Mouse (Mus musculus): ENCODE data around the gene Myo1b.
"Not testable (repeated sequence)": the region's sequence is repeated elsewhere in the genome, so short reads cannot be mapped to it uniquely, and the experiment has no call there.

The Myo1b gene

DNA sequence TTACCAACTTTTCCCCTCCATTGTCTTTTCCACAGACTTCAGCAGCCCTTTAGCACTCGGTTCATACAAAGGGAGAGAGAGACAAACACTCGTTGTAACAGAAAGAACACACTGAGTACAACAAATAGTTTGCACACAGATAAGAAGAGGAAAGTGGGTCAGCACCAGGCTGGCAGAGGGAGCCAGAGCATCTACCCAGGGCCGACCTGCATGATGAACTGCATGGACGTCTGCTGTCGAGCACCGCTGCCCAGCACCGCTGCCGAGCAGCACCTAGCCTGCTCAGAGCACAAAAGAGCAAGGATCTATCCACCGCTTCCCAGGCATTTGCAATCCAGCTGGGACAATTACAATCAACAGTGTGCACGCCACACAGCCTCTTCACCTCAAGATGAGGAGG is 19.9 kb downstream of the Myo1b start:
- no peak for DNase-seq (ENCODE audit: low read depth, low spot score)

DNA sequence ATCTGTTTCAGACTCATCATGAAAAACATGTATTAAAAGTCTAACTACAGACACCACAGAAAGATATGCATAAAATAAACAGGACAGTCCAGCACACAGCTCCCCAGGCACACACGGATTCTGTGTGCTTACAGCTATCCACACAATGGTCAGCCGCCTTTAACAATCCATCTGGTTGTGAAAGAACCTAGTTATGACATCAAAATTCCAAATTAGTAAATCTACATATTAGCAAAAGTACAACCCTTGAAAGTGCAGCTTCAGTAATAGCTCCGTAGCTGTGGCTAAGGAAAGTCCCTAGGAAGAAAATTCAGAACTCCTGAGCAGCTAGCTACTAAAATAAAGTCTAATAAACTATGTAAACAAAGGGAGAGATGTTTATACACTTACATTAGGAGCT is 21.1 kb downstream of the Myo1b start:
- no peak for DNase-seq (ENCODE audit: low read depth, low spot score)

DNA sequence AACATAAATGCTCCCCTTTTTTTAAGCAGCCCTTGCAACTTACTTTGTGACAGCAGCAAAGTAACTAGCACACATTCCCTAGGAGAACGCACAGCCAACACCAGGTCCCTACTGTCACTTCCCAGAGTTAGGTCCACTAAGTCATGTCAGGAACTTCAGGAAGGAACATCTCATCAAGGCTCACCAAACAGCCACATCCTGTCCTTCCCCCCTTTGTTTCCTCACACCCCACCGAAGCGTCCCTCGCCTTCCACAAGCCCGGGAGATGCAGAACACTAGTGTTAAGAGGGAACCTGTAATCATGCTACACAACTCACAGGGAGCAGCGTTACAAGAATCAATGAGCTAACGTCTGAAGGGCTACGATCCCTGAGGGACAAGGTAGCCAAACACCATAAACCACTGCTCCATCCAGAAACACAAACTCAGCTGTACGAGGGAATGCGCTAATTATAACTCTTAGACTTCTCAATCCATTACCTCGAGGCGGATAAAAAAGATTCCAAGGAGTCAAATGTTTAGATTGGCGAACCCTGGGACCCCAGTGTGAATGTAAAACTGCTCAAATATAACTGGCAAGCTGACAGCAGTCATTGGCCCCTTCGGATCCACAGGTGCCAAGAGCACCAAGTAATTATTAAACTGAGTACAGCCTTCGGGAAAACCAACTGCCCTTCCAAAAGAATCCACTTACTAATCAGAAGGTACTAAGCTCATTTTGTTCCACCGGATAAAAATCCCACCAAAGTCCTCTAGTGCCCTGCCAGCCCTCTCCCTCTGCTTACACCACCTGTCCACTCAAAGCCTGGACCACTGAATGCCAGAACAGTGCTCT is 22.1 kb downstream of the Myo1b start:
- no peak for DNase-seq (ENCODE audit: low read depth, low spot score)

DNA sequence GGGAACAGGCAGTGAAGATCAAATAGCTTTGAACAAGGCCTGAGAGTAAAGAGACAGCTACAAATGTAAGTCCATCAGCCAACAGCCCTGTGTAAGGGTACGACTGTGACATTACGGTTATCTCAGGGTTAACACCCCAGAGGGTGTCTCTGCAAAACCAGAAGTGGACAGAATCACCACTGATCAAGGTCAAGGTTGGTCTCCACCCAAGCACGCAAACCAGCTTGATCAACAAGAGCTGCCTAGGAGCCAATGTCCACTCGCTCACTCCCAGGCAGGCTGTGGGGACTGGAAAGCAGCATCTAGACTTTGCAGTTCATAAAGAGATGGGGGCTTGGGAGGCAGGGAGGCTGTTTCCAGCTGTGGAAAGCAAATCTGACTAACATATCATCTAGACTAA is 23.9 kb downstream of the Myo1b start:
- no peak for DNase-seq (ENCODE audit: low read depth, low spot score)

DNA sequence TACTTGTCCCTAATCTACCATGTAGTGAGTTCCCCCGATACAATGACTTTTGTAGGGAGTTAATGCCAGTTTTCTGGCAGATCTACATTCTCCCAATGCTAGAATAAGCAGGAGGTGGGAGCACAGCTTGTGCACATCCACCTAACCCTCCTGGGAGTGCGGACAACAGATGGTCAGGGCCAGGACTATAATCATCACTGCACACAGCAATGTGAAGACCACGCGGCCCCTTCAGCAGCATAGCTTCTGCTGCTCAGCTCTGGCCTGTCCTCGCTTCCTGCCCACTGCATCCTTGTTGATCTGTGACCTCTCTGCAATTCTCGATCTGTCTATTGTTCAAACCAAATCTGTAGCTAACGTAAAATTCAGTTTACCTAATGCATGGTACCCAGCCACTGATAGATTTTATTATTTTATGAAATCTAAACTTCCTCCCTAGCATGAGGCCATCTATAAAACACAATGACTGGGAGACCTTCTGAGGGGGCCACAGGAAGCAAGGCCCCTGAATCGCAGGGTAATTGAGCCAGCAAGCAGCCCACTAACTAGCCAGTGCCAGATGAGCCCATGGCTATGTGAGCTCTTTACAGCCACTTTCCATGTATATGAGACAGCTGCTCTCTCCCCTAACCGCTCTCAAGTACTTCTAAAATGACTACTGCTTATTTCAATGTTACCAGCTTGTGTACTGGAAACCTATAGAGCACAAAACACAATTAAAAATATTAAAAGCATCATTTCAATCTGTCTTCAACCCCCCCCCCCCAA is 27.6 kb downstream of the Myo1b start:
- DNase-seq (ENCODE audit: low read depth, low spot score): no peak

DNA sequence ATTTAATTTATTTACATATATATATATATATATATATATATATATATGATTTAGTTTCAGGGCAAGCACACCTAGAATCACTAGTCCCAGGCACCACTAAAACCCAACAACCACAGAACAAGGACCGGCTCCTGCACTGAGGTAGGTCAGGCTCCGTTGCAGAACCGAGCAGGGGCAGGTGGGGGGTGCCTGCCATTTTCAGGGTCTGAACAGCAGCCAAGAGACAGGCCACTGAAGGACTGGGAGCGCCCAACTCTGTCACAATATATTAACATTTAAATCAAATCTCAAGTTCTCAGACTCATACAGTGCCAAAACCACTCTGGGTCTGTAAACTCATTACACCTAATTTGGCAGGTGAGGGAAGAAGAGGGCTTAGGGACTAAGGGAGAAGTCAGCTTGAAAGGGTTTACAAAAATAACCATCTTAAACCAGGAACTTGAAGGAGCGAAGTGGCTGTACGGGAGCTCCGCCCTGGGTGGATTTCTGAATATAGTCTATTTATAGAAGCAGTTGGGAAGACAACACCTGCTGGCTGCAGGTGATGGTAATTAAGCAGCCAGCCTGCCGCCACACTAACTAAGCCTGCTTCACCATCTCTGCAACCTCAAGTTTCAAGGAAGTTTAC is 30.4 kb downstream of the Myo1b start:
- no peak for DNase-seq (ENCODE audit: low read depth, low spot score)

DNA sequence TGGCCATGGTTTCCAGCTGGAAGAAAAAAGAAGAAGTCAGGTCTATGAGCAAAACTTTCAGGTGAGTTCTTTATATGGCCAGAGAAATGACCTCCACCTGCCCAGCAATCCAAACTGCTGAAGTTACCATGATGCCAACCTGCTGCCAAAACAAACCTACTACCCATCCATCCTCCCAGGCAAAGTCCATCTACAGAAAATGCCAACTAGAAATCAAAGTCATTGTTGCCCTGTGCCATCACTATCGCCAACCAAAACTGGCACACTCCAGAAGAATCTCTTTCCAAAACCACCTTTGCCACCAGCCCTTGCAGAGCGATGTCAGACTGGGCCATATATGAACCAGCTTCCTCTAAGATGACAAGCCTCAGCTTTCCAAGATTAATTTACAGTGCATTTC is 32.7 kb downstream of the Myo1b start:
- no peak for DNase-seq (ENCODE audit: low read depth, low spot score)

DNA sequence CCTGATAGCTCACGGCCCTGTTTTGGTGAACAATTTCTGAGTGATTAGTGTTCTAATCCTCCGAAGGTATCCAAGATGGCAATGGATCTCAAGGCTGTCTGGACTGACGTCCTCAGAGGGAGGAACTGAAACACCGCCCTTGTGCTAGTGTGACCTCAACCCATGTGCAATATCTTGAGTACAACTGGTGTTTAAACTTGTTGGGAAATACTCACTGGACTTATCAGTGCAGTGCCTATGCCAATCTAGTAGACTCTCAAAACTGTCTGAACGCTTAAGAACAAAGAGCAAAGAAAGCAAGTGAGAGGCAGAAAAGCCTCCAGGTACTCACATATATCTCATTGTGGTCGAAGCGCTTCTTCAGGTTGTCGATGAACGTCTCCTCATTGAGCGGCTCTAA is 33.1 kb downstream of the Myo1b start:
- DNase-seq (ENCODE audit: low read depth, low spot score): no peak

DNA sequence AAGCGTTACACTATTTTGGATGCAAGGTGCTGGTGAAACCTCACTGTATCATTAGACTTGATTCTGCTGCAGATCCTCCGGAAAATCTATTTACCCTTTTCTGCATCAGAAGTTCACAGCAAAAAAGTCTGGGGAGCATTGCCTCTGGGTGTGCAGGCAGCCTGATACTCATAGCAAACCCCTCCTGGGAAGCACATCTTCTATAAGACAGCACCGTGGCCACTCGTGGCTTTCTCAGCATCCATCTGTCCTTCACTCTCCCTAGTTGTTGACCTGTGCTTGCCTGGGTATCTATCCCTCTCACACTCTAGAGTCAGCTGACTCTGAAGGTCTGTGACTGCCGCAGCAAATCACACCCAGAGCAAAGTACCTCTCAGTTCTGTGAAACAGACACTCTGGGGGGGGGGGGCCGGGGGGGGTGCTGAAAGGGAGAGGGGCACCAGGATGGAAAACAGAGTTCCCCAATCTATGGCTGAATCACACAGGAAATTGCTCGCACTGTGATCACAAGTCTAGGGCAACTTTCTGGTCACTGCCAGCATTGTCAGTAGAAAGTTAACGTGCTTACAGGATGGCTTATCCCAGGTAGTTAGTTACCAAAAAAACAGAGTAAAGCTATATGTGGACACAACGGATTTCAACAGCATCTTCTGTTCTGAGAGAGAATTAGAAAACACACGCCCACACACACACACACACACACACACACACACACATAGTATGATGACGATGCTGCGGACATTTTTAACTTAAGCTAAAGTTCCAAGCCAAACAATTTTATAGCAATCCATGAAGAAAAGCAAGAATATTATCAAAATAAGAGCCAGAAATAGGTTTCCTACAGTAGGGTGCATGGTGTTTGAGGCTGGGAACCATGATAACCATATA is 35.7 kb downstream of the Myo1b start:
- DNase-seq (ENCODE audit: low read depth, low spot score): no peak

DNA sequence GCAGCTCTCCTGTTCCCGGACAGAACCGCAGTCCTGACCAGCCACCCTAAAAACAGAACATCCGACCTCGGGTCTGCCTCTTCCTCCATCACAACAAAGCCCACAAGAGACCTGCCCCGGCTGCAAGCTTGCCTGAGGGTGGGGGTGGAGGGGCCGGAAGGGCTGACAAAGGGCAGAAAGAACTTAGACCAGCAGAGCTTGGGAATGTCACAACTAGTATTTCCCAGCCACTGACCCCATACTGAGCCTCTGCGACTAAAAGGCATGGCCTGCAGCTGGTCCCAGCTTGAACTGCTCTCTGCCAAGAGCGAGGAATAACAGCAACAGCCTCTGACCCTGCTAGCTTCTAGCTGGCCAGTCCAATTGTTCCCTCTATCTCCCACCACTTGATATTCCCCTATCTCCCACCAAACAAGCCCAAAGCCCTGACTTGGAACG is 36.5 kb downstream of the Myo1b start:
- DNase-seq (ENCODE audit: low read depth, low spot score): no peak

DNA sequence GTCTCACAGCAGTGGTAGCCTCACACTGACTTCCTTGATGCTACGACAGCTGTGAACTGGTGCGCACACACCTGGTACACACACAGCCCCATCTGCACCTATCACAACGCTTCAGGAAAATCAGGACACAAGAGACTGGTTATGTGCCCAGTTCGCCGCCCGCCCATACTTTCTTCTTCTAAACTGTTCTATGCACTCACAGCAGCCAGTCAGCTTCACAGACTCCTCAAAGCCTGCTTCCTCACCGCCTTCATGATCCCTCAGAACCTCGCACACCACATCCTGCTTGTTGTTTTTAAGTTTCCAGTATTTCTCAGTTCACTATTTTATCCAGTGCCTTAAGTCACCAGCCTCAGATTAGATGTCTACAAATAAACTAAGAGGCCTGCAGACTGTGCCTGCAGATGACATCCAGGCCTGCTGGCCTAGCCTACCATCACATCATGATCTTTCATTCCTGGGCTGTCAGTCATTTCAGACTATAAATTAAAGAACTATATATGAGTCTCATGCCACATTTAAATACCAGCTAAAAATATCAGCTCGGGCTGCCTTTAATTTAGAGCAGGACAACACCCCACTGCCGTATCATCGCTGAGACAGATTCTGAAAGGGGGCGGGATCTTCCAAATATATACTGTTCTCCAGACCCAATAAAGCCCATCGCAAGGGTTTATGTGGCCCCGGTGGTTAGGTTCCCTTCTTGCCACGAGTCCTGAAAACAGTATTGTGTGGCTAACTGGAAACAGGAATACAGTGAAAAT is 40.2 kb downstream of the Myo1b start:
- no peak for DNase-seq (ENCODE audit: low read depth, low spot score)

DNA sequence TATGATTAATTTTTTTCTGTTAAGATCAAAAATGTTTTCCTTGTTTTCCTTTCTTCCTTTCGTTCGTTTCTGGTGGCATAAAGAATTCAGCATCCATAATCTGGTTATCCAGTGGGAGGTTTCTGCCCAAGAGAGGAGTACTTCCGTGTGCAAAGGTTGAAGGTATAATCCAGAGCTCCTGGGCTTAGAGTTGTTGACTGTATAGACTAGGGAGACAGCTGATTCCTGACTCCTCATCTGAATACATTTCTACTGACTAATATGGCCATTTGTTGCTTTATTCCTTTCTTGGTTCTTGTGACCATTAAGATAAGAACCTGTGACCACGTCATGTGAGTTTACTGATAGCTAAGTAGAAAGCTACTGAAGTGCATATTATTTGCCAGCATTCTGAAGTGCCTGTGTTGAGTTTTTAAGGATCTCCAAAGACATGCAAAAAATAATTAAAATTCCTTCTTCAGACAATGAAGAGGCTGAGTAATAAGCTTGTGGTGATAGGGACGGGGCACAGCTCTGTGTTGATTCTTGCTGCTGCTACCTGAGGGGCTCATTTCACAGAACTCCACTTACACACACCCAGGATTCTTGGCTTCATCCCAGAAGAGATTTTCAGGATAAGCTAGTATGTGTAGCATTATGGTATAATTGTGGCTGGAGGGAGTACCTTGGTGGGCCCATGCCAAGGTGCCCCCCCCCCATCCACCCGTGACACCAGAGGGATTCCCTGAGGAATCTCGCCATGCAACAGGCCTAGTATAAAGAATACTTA is 43.2 kb downstream of the Myo1b start:
- no peak for DNase-seq (ENCODE audit: low read depth, low spot score)

DNA sequence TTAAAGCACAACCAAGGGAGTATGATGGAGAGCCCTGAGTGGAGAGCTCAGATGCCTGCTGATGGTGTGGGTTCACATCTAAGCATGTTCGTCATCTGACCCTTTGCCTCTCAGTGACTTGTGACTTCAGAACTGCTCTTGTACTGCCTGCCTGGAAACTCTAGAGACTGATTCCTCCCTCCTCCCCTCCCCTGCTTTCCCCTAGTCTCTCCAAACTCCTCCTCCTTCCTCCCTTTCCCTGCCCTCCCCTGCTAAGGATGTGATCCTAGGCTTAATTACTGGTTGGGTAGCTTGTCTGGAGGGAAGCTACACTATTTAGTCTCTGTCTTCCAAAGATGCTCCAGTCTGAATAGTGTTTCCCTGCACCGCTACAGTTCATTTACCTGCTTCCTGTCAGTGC is 44.6 kb downstream of the Myo1b start:
- DNase-seq (ENCODE audit: low read depth, low spot score): not testable (repeated sequence)

DNA sequence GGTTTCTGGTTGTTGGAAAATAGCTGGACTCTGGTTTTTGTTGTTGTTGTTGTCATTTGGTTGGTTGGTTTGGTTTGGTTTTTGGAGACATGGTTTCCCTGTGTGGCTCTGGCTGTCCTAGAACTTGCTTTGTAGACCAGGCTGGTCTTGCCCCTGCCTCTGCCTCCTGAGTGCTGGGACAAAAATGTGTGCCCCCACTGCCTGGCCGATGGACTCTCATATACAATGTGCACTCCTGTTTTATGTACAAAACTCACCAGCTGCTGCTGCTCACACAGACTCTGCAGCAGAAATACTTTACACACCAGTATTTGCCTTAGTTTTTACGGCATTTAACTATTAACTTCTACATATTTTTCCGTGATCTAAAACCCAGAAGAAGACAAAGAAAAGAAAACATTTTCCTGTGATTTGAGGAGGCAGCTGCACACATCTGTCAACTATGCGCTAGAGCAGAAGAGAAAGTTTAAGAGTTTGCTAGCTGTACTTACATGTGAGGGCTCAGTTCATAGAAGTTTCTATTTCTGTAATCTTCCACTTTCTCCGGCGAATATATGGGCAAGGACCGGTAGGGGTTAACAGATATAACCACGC is 52.9 kb downstream of the Myo1b start:
- no peak for DNase-seq (ENCODE audit: low read depth, low spot score)

DNA sequence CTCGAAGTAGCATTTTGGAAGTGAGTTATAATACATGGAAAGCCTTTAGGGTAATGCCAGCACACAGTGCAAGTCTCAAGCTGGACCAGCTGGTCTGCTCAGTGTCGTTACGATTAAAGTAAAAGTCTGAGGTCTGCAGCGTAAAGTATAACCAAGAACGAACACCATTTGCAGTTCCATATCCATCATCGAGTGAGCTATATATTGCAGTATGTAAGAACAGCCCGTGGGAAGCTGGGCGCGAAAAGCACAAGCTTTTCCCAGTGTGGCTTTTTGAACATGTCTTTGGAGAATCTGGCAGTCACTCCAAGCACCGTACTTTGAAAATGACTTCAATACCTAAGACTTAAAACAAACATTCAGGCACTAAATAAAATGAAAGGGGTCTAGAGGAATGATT is 55.0 kb downstream of the Myo1b start:
- DNase-seq (ENCODE audit: low read depth, low spot score): no peak

DNA sequence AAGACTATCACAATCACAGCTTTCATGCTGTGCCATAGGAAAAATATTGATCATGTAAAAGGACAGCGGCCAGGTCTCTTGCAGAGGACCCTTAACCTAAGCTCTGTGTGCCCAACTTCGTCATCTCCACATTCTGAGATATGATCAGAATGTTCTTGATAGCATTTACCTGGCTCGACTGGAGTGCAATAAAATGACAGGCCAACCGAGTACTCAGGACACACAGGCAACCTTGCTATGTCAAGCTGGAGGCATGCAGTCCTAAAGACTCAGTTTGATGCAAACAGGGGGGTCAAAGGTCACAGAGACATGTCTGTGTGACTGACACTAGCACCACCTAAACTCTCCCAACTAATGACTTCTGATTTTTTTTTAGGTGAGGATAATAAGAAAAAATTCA is 58.9 kb downstream of the Myo1b start:
- no peak for DNase-seq (ENCODE audit: low read depth, low spot score)

DNA sequence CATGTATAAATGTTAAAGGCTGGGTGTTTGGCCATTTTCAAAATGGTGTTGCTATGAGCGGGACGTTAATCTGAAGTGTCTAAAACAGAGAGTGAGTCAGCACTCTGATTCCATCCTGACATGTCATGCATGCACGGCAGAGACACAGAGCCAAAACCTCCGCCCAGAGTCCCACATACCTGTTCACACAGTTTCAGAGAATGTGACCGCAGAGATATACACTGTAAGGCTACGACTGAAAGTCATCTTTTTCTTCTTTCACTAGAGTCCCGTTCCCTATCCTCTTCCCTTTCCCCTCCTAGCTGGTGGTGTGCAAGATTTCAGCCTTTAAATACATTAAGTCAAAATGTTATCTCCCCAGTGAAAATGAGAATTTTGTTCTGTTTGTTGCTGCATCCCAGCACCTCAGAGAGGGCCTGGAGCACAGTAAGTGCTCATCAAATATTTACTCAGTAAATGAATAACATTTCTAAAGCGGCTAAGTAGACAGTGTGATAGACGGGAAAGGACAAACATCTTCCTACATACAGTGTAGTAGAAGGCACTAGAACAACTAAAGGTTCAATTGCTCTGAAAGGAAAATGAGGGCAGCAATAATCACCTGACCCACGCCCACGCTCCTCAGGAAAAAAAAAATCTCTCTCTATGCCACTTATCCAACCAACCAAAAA is 59.5 kb downstream of the Myo1b start:
- no peak for DNase-seq (ENCODE audit: low read depth, low spot score)

DNA sequence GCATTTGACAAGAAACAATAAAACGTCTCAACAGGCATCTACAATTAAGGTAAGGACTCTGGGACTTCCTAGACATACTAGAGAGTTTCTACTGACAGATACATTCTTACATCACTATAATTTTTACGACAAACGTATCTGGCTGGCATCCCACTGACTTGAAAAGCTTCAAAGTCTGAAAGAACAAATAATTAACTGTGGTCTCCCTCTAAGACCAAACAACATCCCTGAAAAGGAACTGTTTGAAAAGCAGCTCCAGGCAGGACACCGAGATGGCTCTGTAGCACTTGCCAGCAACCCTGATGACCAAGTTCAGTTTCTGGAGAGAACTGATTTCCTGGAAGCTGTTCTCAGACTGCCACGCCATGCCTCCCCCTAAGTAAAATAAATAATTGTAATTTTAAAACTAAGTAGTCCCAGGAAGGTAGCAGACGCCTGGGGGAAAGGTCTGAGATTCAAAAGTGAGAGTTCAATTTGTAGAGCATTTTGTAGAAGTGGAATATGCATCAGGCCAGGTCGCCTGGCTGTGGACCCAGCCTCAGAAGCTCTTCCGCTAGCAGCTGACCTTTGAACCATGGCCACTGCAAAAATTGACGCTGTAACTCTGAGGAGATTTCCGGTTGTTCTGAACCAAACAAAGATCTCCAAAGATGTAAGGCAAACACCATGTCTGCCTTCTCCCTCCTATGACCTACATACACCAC is 60.2 kb downstream of the Myo1b start:
- DNase-seq (ENCODE audit: low read depth, low spot score): no peak

DNA sequence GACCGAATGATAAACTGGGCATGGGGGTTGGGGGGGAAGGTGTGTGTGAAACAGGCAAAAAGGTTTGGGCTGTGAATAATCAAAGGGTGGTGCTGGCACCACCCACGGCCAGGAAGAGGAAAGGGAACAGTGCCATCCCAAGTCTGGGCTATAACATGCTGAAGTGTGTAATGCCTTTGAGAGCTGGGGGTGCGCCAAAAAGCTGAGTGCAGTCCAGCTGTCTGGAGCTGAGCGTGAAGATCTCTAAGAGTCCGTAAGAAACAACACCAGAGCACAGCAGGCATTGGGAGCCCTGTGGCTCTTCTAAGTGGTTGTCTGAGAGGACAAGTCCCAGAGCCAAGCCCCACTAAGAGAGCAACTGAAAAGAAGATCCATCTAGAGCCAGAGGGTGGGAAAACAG is 63.6 kb downstream of the Myo1b start:
- DNase-seq (ENCODE audit: low read depth, low spot score): no peak

All from CD4-positive, CD25-positive, alpha-beta regulatory T cell, adult 2 months (primary cell).